Mouse (Mus musculus) spleen, adult 2 months (tissue): Measurements from ENCODE around the gene Tnik. TPM values are rescaled to one million over a fixed set of nuclear protein-coding genes. Genes with fewer than 3 reads are reported as not detected.

Experiments used
- DNase-seq, 2 experiments: peaks; one replicate each; pipeline versions ENCODE4 v3.0.0 to v3.0.0-alpha.2; 2012 to 2021; ENCODE audit warnings: low spot score in 2 of 2, low read depth in 1 of 2
- H3K27ac ChIP-seq: fragments of 200-500 bp; 2 replicates; pipeline ENCODE4 v1.5.1; 2012; ENCODE audit warnings: low read length, inconsistent platforms; ENCODE audit not compliant: insufficient read depth
- H3K27me3 ChIP-seq: fragments of 200-500 bp; 2 replicates; pipeline ENCODE4 v1.6.1; 2012; ENCODE audit warnings: mild to moderate bottlenecking, moderate library complexity, low read length, inconsistent platforms; ENCODE audit not compliant: control insufficient read depth, insufficient read depth
- H3K36me3 ChIP-seq: fragments of 200-500 bp; 2 replicates; pipeline ENCODE4 v1.6.1; 2012; ENCODE audit warnings: mild to moderate bottlenecking, low read length, inconsistent platforms; ENCODE audit not compliant: control insufficient read depth, insufficient read depth
- H3K4me1 ChIP-seq: fragments of 200-500 bp; 2 replicates; pipeline ENCODE4 v1.6.1; 2011; ENCODE audit warnings: inconsistent platforms; ENCODE audit not compliant: control insufficient read depth, insufficient read depth, insufficient read length
- H3K4me3 ChIP-seq: fragments of 200-500 bp; 2 replicates; pipeline ENCODE4 v1.5.1; 2011; ENCODE audit warnings: mild to moderate bottlenecking, inconsistent platforms; ENCODE audit not compliant: insufficient read depth, insufficient read length; ENCODE audit errors: extremely low read depth
- CTCF ChIP-seq: fragments of 200-500 bp; IDR thresholded peaks from 2 replicates; pipeline ENCODE4 v1.5.1; 2011; ENCODE audit warnings: mild to moderate bottlenecking, inconsistent platforms; ENCODE audit not compliant: insufficient read depth, insufficient read length, insufficient replicate concordance; ENCODE audit errors: extremely low read depth
- POLR2A ChIP-seq: fragments of 200-500 bp; IDR thresholded peaks from 2 replicates; pipeline ENCODE4 v1.6.1; 2011; ENCODE audit warnings: low read depth, low read length, inconsistent platforms
- WGBS: fragments of 180-500 bp; shearing (Covaris S2); methylation state at CpG from one replicate; pipeline ENCODE4 v1.1.7; 2018; 5-methylcytosine and 5-hydroxymethylcytosine counted together
- polyA plus RNA-seq: library from polyadenylated mRNA; depleted of rRNA; stranded (reverse); fragments of >200 nt; gene quantifications from 2 replicates; pipeline ENCODE4 v1.2.3, GENCODE M21; 2012

Tnik gene
- polyA plus RNA-seq, 1 experiment: 5.5 TPM

GRCm38 (mm10) chr3:28447950-28448349 is 184.9 kb downstream of the Tnik start:
- H3K27ac ChIP-seq: no peak overlapping the region
- no peaks in the 10 kb centered on the region for H3K27me3 ChIP-seq
- no peak for TF ChIP-seq CTCF
- no peak for TF ChIP-seq POLR2A
- H3K36me3 ChIP-seq: no peaks in the 10 kb centered on the region
- H3K4me3 ChIP-seq: no peak overlapping the region
- no peaks in the 10 kb centered on the region for H3K4me1 ChIP-seq
- 61% methylated on average over 4 of the region's 4 CpGs for WGBS
- no peak for DNase-seq

- no peak for DNase-seq
- no peaks in the 10 kb centered on the region for H3K4me1 ChIP-seq
- no peak for TF ChIP-seq CTCF
- TF ChIP-seq POLR2A: no peak
- H3K36me3 ChIP-seq: no peaks in the 10 kb centered on the region
- H3K27me3 ChIP-seq: no peaks in the 10 kb centered on the region
- WGBS: 90% methylated on average over 3 of the region's 3 CpGs
- no peak overlapping the region for H3K27ac ChIP-seq
- no peak overlapping the region for H3K4me3 ChIP-seq
Observed at GRCm38 (mm10) chr3:28453458-28453857, 190.4 kb downstream of the Tnik start.

GRCm38 (mm10) chr3:28456842-28457241 is 193.8 kb downstream of the Tnik start:
- Histone ChIP-seq H3K27ac (no peak overlapping the region), H3K36me3 (no peaks in the 10 kb centered on the region), H3K4me3 (no peak overlapping the region), H3K4me1 (no peaks in the 10 kb centered on the region), H3K27me3 (no peaks in the 10 kb centered on the region)
- TF ChIP-seq CTCF (no peak), POLR2A (no peak)
- WGBS: 94% methylated on average over 8 of the region's 8 CpGs
- no peak for DNase-seq

- H3K4me3 ChIP-seq: no peak overlapping the region
- H3K36me3 ChIP-seq: no peaks in the 10 kb centered on the region
Observed at GRCm38 (mm10) chr3:28457517-28457916, 194.5 kb downstream of the Tnik start.

GRCm38 (mm10) chr3:28466688-28467087 is 203.7 kb downstream of the Tnik start:
- TF ChIP-seq CTCF (no peak), POLR2A (no peak)
- H3K27ac ChIP-seq: no peak overlapping the region
- H3K27me3 ChIP-seq: no peaks in the 10 kb centered on the region
- H3K4me1 ChIP-seq: no peaks in the 10 kb centered on the region
- no peaks in the 10 kb centered on the region for H3K36me3 ChIP-seq
- H3K4me3 ChIP-seq: no peak overlapping the region
- 93% methylated on average over 4 of the region's 4 CpGs for whole genome bisulfite sequencing
- DNase-seq: no peak

More at GRCm38 (mm10) chr3:28457517-28457916, 194.5 kb downstream of the Tnik start:
- 95% methylated on average over 2 of the region's 2 CpGs for WGBS
- Histone ChIP-seq H3K27me3 (no peaks in the 10 kb centered on the region), H3K4me1 (no peaks in the 10 kb centered on the region), H3K27ac (no peak overlapping the region)
- TF ChIP-seq POLR2A (no peak), CTCF (no peak)
- DNase-seq: no peak

- TF ChIP-seq CTCF (no peak), POLR2A (no peak)
- no peaks in the 10 kb centered on the region for H3K27me3 ChIP-seq
- H3K4me1 ChIP-seq: no peaks in the 10 kb centered on the region
- H3K4me3 ChIP-seq: no peak overlapping the region
- 71% methylated on average over 1 of the region's 1 CpGs for WGBS
- DNase-seq: no peak
- H3K36me3 ChIP-seq: no peaks in the 10 kb centered on the region
- H3K27ac ChIP-seq: no peak overlapping the region
Observed at GRCm38 (mm10) chr3:28467148-28467754, 204.2 kb downstream of the Tnik start.

- no peaks in the 10 kb centered on the region for H3K4me1 ChIP-seq
- no peaks in the 10 kb centered on the region for H3K27me3 ChIP-seq
- no peak for DNase-seq
- WGBS: 50% methylated on average over 4 of the region's 4 CpGs
- H3K4me3 ChIP-seq: no peak overlapping the region
- no peak overlapping the region for H3K27ac ChIP-seq
- TF ChIP-seq POLR2A: no peak
- TF ChIP-seq CTCF: no peak
- no peaks in the 10 kb centered on the region for H3K36me3 ChIP-seq
Observed at GRCm38 (mm10) chr3:28467871-28468285, 204.9 kb downstream of the Tnik start.

- Histone ChIP-seq H3K4me3 (no peak overlapping the region), H3K27me3 (no peaks in the 10 kb centered on the region), H3K36me3 (no peaks in the 10 kb centered on the region), H3K27ac (no peak overlapping the region), H3K4me1 (no peaks in the 10 kb centered on the region)
- WGBS: 84% methylated on average over 1 of the region's 1 CpGs
- TF ChIP-seq CTCF (no peak), POLR2A (no peak)
- no peak for DNase-seq
Observed at GRCm38 (mm10) chr3:28473439-28473838, 210.4 kb downstream of the Tnik start.
